Mouse (Mus musculus): ENCODE measurements around the gene Jmjd6. TPM values are rescaled to one million over a fixed set of nuclear protein-coding genes. Genes with fewer than 3 reads are reported as not detected.

Gene Jmjd6
- polyA plus RNA-seq, 1 experiment from 2014 or later: 82.6 TPM

- WGBS: 91% methylated on average over 5 of the region's 5 CpGs
- no peak for ATAC-seq (ENCODE audit: low FRiP score, low read depth)
- H3K4me3 ChIP-seq: no peak overlapping the region
- H3K36me3 ChIP-seq: no peaks in the 10 kb centered on the region
- no peaks in the 10 kb centered on the region for H3K9me3 ChIP-seq
- no peak overlapping the region for H3K9ac ChIP-seq
- no peaks in the 10 kb centered on the region for H3K27me3 ChIP-seq
- no peak overlapping the region for H3K27ac ChIP-seq
- peaks cover 25% of the 10 kb centered on the region for H3K4me1 ChIP-seq
- H3K4me2 ChIP-seq (replicated peaks): no peak overlapping the region
Observed at GRCm38 (mm10) chr11:116819932-116820593, 23.2 kb downstream of the Jmjd6 start.

GRCm38 (mm10) chr11:116818722-116819121 lies 24.5 kb downstream of the Jmjd6 start:
- Histone ChIP-seq H3K27ac (peak overlapping the region; percentile 35; the same call in 1 of the 2 replicates), H3K9ac (peak overlapping the region; percentile 19), H3K9me3 (no peaks in the 10 kb centered on the region), H3K27me3 (no peaks in the 10 kb centered on the region), H3K36me3 (no peaks in the 10 kb centered on the region), H3K4me2 (replicated peaks) (no peak overlapping the region), H3K4me3 (no peak overlapping the region), H3K4me1 (peaks cover 36% of the 10 kb centered on the region)
- 33% methylated on average over 8 of the region's 8 CpGs for WGBS
- ATAC-seq (ENCODE audit: low FRiP score, low read depth): no peak

DNA sequence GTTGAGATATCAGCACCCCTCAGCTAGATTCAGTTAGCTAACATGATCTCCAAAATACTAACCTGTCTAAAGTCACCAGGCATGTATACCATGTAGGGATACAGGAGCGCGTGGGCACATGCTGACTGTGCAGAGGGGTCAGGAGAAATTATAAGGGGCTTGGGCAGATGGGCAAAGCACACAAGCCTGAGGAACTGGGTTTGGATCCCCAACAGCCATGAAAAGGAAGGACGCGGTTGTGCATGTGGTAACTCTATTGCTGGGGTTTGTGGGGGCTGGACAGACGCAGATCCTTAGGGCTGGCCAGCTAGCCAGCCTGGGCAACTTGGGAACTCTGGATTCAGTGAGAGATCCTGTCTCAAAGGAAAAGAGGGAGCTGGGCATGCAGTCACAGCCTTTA lies 25.7 kb downstream of the Jmjd6 start:
- Histone ChIP-seq H3K4me2 (replicated peaks) (no peak overlapping the region), H3K9ac (no peak overlapping the region), H3K4me3 (no peak overlapping the region), H3K4me1 (peaks cover 47% of the 10 kb centered on the region), H3K36me3 (no peaks in the 10 kb centered on the region), H3K27me3 (no peaks in the 10 kb centered on the region), H3K9me3 (no peaks in the 10 kb centered on the region), H3K27ac (no peak overlapping the region)
- WGBS: 93% methylated on average over 5 of the region's 5 CpGs
- no peak for ATAC-seq (ENCODE audit: low FRiP score, low read depth)

DNA sequence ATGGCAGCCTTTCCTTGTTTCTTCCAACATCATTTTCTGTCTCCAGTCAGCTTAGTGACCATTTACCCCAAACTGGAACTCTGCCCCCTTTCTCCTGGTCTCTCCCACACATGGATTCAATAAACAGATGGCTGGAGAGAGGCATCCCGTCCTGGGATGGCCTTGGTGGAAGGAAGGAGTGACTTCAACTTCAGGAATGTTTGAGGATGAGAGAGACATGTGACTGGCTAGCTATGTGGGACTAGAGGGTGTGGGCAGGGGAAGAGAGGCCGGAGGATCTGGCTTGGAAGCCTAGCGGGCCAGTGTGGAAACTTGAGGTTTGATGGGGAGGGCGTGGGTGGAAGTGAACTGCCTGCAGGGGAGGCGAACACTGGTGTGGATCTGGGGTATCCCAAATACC lies 26.5 kb downstream of the Jmjd6 start:
- 72% methylated on average over 5 of the region's 5 CpGs for WGBS
- Histone ChIP-seq H3K36me3 (no peaks in the 10 kb centered on the region), H3K4me2 (replicated peaks) (no peak overlapping the region), H3K27ac (no peak overlapping the region; the same call in 1 of the 2 replicates), H3K4me1 (peaks cover 53% of the 10 kb centered on the region), H3K27me3 (no peaks in the 10 kb centered on the region), H3K9ac (no peak overlapping the region), H3K4me3 (no peak overlapping the region), H3K9me3 (no peaks in the 10 kb centered on the region)
- no peak for ATAC-seq (ENCODE audit: low FRiP score, low read depth)

DNA sequence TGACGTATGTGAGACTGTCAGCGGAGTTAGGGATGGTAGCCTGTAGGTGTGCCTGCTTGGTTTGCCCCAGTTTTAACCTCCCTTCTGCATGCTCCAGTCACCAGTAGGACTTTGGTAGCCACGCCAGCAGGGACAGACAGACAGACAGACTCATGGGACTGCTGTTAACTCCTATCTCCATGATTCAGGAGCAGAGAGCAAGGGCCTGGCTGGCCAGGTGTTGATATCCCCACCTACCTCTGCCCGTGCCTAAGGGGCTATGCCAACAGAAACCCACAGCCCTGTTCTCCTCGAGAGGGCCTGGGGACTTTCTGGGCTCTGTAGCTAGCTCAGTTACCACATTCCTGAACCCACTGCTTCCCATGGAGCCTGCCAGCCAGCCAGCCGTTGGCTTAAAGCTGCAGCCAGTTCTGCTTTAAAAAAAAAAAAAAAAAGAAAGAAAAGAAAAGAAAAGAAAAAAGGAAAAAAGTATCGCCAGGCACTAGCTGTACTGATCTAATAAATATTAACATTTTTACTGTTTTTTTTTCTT lies 28.3 kb downstream of the Jmjd6 start:
- H3K9ac ChIP-seq: peak overlapping the region; percentile 50; the same call in 1 of the 2 replicates
- H3K4me2 ChIP-seq (replicated peaks): peak overlapping the region; percentile 27
- H3K4me3 ChIP-seq: no peak overlapping the region
- H3K27me3 ChIP-seq: no peaks in the 10 kb centered on the region; the same call in 1 of the 2 replicates
- no peaks in the 10 kb centered on the region for H3K9me3 ChIP-seq
- peak; percentile 16; the same call in 1 of the 2 replicates for ATAC-seq (ENCODE audit: low FRiP score, low read depth)
- H3K36me3 ChIP-seq: no peaks in the 10 kb centered on the region
- H3K4me1 ChIP-seq: peaks cover 63% of the 10 kb centered on the region
- peak overlapping the region; percentile 91 for H3K27ac ChIP-seq
- WGBS: 19% methylated on average over 7 of the region's 7 CpGs

- peaks cover 59% of the 10 kb centered on the region for H3K4me1 ChIP-seq
- peak overlapping the region; percentile 91 for H3K27ac ChIP-seq
- H3K36me3 ChIP-seq: no peaks in the 10 kb centered on the region
- WGBS: 8% methylated on average over 20 of the region's 20 CpGs
- peak; percentile 55 for ATAC-seq (ENCODE audit: low FRiP score, low read depth)
- peak overlapping the region; percentile 50; the same call in 1 of the 2 replicates for H3K9ac ChIP-seq
- H3K9me3 ChIP-seq: no peaks in the 10 kb centered on the region
- H3K4me3 ChIP-seq: no peak overlapping the region
- no peaks in the 10 kb centered on the region; the same call in 1 of the 2 replicates for H3K27me3 ChIP-seq
- peak overlapping the region; percentile 27 for H3K4me2 ChIP-seq (replicated peaks)
Observed at GRCm38 (mm10) chr11:116814076-116814883, 29.0 kb downstream of the Jmjd6 start.

DNA sequence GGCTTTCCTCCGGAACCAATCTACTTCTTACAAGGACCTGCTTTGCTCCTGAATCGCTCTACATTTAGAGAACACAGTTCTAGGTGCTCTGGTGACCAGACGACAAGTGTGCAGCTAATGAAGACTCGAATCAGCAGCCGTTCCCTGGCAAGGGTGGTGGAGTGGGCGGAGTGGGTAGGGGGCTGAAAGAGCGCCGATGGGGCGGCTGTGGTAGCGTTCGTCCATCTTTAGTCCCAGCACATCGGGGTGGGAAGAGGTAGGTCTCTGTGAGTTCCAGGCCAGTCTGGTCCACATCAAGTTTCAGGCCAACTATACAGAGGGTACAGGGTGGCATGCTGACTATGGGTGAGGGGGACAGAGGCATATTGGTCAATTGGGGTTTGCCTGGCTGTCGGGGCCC lies 29.6 kb downstream of the Jmjd6 start:
- Histone ChIP-seq H3K4me1 (peaks cover 54% of the 10 kb centered on the region), H3K4me3 (no peak overlapping the region), H3K4me2 (replicated peaks) (peak overlapping the region; percentile 27; the same call in 1 of the 2 replicates), H3K36me3 (no peaks in the 10 kb centered on the region), H3K27ac (peak overlapping the region; percentile 91), H3K27me3 (no peaks in the 10 kb centered on the region; the same call in 1 of the 2 replicates), H3K9ac (no peak overlapping the region), H3K9me3 (no peaks in the 10 kb centered on the region)
- no peak for ATAC-seq (ENCODE audit: low FRiP score, low read depth)
- WGBS: 80% methylated on average over 13 of the region's 13 CpGs

DNA sequence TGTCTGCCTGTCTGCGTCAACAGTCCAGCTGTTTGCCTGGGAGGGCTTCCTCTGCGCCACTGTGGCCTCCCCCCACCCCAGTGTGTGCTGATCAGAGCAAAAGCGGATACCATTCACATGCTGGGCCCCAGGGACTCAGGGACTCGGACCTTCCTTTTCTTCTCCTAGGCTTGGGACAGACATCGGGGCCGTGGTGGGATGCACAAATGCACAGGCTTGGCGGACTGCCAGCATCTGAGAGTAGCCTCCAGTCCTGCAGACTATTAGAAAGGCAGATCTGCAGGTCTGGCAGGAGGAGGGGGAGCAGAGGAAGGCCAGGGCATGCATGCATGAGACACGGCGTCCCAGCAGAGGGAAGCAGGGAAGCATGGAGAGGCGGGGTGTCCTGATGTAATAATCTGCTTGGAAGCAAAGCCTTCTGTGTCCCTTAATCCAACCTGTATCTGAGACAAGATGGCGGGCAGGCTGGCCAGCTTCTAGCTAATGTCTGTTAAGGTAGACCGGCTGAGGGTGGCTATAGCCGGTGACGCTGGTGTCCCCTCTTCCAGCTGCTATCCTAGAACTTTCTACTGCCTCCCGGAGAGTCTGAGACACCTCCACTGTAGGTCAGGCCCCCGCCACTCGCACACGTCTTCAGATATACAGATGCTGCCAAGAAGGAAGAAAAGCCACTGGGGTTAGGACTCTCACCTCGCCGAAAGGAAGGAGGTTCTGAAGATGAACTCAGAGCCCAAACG lies 30.3 kb downstream of the Jmjd6 start:
- H3K27ac ChIP-seq: peak overlapping the region; percentile 91
- peak overlapping the region; percentile 30 for H3K4me2 ChIP-seq (replicated peaks)
- no peak overlapping the region for H3K9ac ChIP-seq
- H3K36me3 ChIP-seq: no peaks in the 10 kb centered on the region
- H3K4me3 ChIP-seq: no peak overlapping the region
- no peaks in the 10 kb centered on the region for H3K9me3 ChIP-seq
- WGBS: 43% methylated on average over 21 of the region's 21 CpGs
- ATAC-seq (ENCODE audit: low FRiP score, low read depth): peak; percentile 18; the same call in 1 of the 2 replicates
- H3K27me3 ChIP-seq: no peaks in the 10 kb centered on the region; the same call in 1 of the 2 replicates
- peaks cover 52% of the 10 kb centered on the region for H3K4me1 ChIP-seq

GRCm38 (mm10) chr11:116810983-116811901 lies 32.0 kb downstream of the Jmjd6 start:
- H3K4me1 ChIP-seq: peaks cover 66% of the 10 kb centered on the region
- peak overlapping the region; percentile 48 for H3K9ac ChIP-seq
- no peaks in the 10 kb centered on the region for H3K9me3 ChIP-seq
- H3K4me2 ChIP-seq (replicated peaks): peak overlapping the region; percentile 68
- 7% methylated on average over 31 of the region's 32 CpGs for WGBS
- peak overlapping the region; percentile 48; the same call in 1 of the 2 replicates for H3K27ac ChIP-seq
- 0 out of 2 replicates have a peak, but pooled peaks have one; percentile 46 for ATAC-seq (ENCODE audit: low FRiP score, low read depth)
- no peaks in the 10 kb centered on the region for H3K36me3 ChIP-seq
- H3K4me3 ChIP-seq: peak overlapping the region; percentile 38
- H3K27me3 ChIP-seq: no peaks in the 10 kb centered on the region; the same call in 1 of the 2 replicates

- no peaks in the 10 kb centered on the region; the same call in 1 of the 2 replicates for H3K27me3 ChIP-seq
- H3K9ac ChIP-seq: no peak overlapping the region
- H3K4me1 ChIP-seq: peaks cover 65% of the 10 kb centered on the region
- no peak overlapping the region for H3K4me2 ChIP-seq (replicated peaks)
- 68% methylated on average over 11 of the region's 11 CpGs for WGBS
- no peaks in the 10 kb centered on the region for H3K36me3 ChIP-seq
- no peak overlapping the region for H3K27ac ChIP-seq
- H3K9me3 ChIP-seq: no peaks in the 10 kb centered on the region
- H3K4me3 ChIP-seq: no peak overlapping the region
- ATAC-seq (ENCODE audit: low FRiP score, low read depth): no peak
Observed at GRCm38 (mm10) chr11:116810528-116810927, 32.7 kb downstream of the Jmjd6 start.

- H3K9ac ChIP-seq: 0 out of 2 replicates have a peak overlapping the region, but pooled peaks have one; percentile 35
- H3K36me3 ChIP-seq: no peaks in the 10 kb centered on the region
- H3K4me2 ChIP-seq (replicated peaks): no peak overlapping the region
- no peak overlapping the region for H3K4me3 ChIP-seq
- peaks cover 55% of the 10 kb centered on the region for H3K4me1 ChIP-seq
- H3K27ac ChIP-seq: no peak overlapping the region
- H3K9me3 ChIP-seq: no peaks in the 10 kb centered on the region
- WGBS: 78% methylated on average over 8 of the region's 8 CpGs
- no peak for ATAC-seq (ENCODE audit: low FRiP score, low read depth)
- no peaks in the 10 kb centered on the region; the same call in 1 of the 2 replicates for H3K27me3 ChIP-seq
Observed at GRCm38 (mm10) chr11:116809520-116809919, 33.7 kb downstream of the Jmjd6 start.
